Mouse (Mus musculus): ENCODE measurements around the gene AA986860. TPM values are rescaled to one million over a fixed set of nuclear protein-coding genes. Genes with fewer than 3 reads are reported as not detected.

The AA986860 gene
- polyA plus RNA-seq, 1 experiment from 2014 or later, result 0.43 TPM

GRCm38 (mm10) chr1:130729153-130729552 lies 2.6 kb upstream of the AA986860 start, which contains the start of gene Pfkfb2:
Gene Pfkfb2, minus strand, starts transcription at chr1:130729253.
- Histone ChIP-seq H3K4me3 (ENCODE audit: low read depth, low read length) (no peak within 1 kb of the TSS), H3K9me3 (replicated peaks; ENCODE audit: control insufficient read depth, low read length) (no peaks in the 10 kb centered on the region)
- 71% methylated on average over 2 of the region's 2 CpGs for WGBS

GRCm38 (mm10) chr1:130732706-130733658 lies 1.2 kb downstream of the AA986860 start:
- Histone ChIP-seq H3K9me3 (replicated peaks; ENCODE audit: control insufficient read depth, low read length) (no peaks in the 10 kb centered on the region), H3K9ac (ENCODE audit: low read length) (no peak overlapping the region), H3K4me3 (ENCODE audit: low read depth, low read length) (no peak overlapping the region), H3K36me3 (ENCODE audit: control insufficient read depth, insufficient read depth, low read length) (no peaks in the 10 kb centered on the region), H3K4me2 (ENCODE audit: low read length) (no peak overlapping the region), H3K27me3 (replicated peaks; ENCODE audit: control insufficient read depth, insufficient read depth, low read length) (no peaks in the 10 kb centered on the region), H3K27ac (ENCODE audit: low read depth, low read length) (no peak overlapping the region), H3K4me1 (ENCODE audit: control insufficient read depth, insufficient read depth, low read length) (no peaks in the 10 kb centered on the region)
- no peak for ATAC-seq
- WGBS, result 91% methylated on average over 13 of the region's 13 CpGs
- no peak for DNase-seq (ENCODE audit: low spot score)

More at GRCm38 (mm10) chr1:130729153-130729552, 2.6 kb upstream of the AA986860 start, which contains the start of gene Pfkfb2:
- H3K4me1 ChIP-seq (ENCODE audit: control insufficient read depth, insufficient read depth, low read length), result no peaks in the 10 kb centered on the region
- H3K27ac ChIP-seq (ENCODE audit: low read depth, low read length), result no peak within 1 kb of the TSS
- DNase-seq (ENCODE audit: low spot score) (no peak), ATAC-seq (no peak)
- no peak within 1 kb of the TSS for H3K4me2 ChIP-seq (ENCODE audit: low read length)
- H3K9ac ChIP-seq (ENCODE audit: low read length), result no peak within 1 kb of the TSS
- no peaks in the 10 kb centered on the region for H3K36me3 ChIP-seq (ENCODE audit: control insufficient read depth, insufficient read depth, low read length)
- H3K27me3 ChIP-seq (replicated peaks; ENCODE audit: control insufficient read depth, insufficient read depth, low read length), result no peaks in the 10 kb centered on the region

DNA sequence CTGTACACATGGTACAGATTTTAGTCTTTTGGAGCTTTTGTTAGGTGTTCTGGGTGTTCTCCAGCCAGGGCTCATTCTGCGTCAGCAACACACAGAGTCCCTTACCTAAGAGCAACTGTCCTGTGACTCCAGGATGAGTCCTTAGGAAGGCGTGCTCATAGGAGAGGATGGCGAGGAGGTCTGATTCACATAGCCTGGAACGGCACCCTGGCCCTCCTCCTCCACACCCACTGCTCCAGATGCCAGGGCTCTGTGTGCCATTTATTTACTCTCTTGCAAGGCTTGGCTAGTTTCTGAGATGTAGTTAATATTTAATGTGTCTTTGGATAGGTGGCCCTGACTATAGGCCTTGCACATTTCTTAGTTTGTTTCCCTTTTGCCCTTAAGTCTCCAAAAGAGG lies 1.9 kb downstream of the AA986860 start:
- Histone ChIP-seq H3K9me3 (replicated peaks; ENCODE audit: control insufficient read depth, low read length) (no peaks in the 10 kb centered on the region), H3K4me1 (ENCODE audit: control insufficient read depth, insufficient read depth, low read length) (no peaks in the 10 kb centered on the region), H3K4me3 (ENCODE audit: low read depth, low read length) (no peak overlapping the region), H3K4me2 (ENCODE audit: low read length) (no peak overlapping the region), H3K27ac (ENCODE audit: low read depth, low read length) (no peak overlapping the region), H3K36me3 (ENCODE audit: control insufficient read depth, insufficient read depth, low read length) (no peaks in the 10 kb centered on the region), H3K27me3 (replicated peaks; ENCODE audit: control insufficient read depth, insufficient read depth, low read length) (no peaks in the 10 kb centered on the region), H3K9ac (ENCODE audit: low read length) (no peak overlapping the region)
- 87% methylated on average over 4 of the region's 4 CpGs for WGBS
- DNase-seq (ENCODE audit: low spot score) (no peak), ATAC-seq (no peak)

DNA sequence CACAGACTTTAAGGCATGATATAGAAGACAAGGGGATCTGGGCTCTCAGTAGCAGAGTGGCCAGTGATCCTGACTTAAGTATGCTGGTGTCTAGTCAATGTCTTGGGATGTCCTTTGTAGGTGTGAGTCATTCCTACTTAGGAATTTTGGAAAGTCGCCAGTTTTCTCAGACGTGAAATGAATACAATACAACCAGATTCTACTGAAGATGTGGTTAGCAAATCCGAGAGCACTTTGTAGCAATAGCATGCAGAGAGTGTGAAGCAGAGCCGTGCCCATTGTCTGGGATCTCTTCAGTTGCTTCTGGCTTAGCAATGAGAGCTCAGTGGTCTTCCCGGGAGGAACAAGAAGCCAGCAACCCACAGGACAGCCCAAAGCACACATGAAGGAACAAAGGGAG lies 2.7 kb downstream of the AA986860 start:
- 38% methylated on average over 5 of the region's 5 CpGs for WGBS
- Histone ChIP-seq H3K36me3 (ENCODE audit: control insufficient read depth, insufficient read depth, low read length) (no peaks in the 10 kb centered on the region), H3K4me2 (ENCODE audit: low read length) (no peak overlapping the region), H3K4me1 (ENCODE audit: control insufficient read depth, insufficient read depth, low read length) (no peaks in the 10 kb centered on the region), H3K9me3 (replicated peaks; ENCODE audit: control insufficient read depth, low read length) (no peaks in the 10 kb centered on the region), H3K4me3 (ENCODE audit: low read depth, low read length) (no peak overlapping the region), H3K27ac (ENCODE audit: low read depth, low read length) (no peak overlapping the region), H3K9ac (ENCODE audit: low read length) (no peak overlapping the region), H3K27me3 (replicated peaks; ENCODE audit: control insufficient read depth, insufficient read depth, low read length) (no peaks in the 10 kb centered on the region)
- ATAC-seq (no peak), DNase-seq (ENCODE audit: low spot score) (no peak)

DNA sequence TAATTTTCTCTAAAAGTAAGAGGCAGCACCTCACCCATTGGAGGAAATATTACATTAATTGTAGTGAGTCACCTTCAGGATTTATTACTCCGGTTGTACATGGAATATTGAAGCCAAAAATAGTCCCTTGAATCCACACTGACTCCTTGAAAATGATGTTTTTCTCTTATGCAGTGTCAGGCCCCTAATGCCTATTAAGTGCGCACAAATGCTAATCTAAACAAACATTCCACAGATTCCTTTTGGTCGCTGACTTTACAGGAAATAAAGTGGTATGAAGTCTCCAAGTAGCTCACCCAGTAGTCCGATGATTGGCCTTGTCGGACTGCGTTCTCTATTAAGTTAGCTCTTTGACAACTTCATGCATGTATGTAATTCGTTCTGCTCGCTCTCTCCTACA lies 3.1 kb downstream of the AA986860 start:
- Histone ChIP-seq H3K9me3 (replicated peaks; ENCODE audit: control insufficient read depth, low read length) (no peaks in the 10 kb centered on the region), H3K27ac (ENCODE audit: low read depth, low read length) (no peak overlapping the region), H3K9ac (ENCODE audit: low read length) (no peak overlapping the region), H3K36me3 (ENCODE audit: control insufficient read depth, insufficient read depth, low read length) (no peaks in the 10 kb centered on the region), H3K27me3 (replicated peaks; ENCODE audit: control insufficient read depth, insufficient read depth, low read length) (no peaks in the 10 kb centered on the region), H3K4me3 (ENCODE audit: low read depth, low read length) (no peak overlapping the region), H3K4me2 (ENCODE audit: low read length) (no peak overlapping the region), H3K4me1 (ENCODE audit: control insufficient read depth, insufficient read depth, low read length) (no peaks in the 10 kb centered on the region)
- DNase-seq (ENCODE audit: low spot score), result no peak
- 83% methylated on average over 8 of the region's 8 CpGs for WGBS
- no peak for ATAC-seq

DNA sequence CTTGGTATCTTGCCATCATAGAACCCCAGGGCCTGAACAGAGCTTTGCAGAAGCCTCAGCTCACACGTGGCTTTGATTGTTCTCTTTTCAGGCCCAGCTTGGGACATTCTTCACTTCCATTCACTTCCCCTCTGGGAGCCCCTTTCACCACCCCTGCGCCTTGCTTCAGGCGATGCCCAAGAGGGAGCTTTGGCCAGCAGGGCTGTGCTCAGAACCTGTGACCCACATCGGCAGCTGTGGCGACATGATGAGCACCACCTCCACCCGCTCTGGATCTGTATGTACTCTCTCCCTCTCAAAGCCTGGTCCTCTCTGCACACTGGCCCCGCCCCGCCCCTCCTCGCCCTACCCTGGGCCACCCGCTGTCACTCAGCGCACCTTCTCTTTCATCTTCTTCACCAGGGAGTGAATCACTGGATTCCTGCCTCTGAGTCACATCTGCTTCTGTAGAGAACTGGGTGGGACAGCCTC lies 5.7 kb downstream of the AA986860 start:
- 33% methylated on average over 11 of the region's 11 CpGs for WGBS
- Histone ChIP-seq H3K9me3 (replicated peaks; ENCODE audit: control insufficient read depth, low read length) (no peaks in the 10 kb centered on the region), H3K36me3 (ENCODE audit: control insufficient read depth, insufficient read depth, low read length) (no peaks in the 10 kb centered on the region), H3K27ac (ENCODE audit: low read depth, low read length) (no peak overlapping the region), H3K4me1 (ENCODE audit: control insufficient read depth, insufficient read depth, low read length) (no peaks in the 10 kb centered on the region), H3K9ac (ENCODE audit: low read length) (no peak overlapping the region), H3K4me2 (ENCODE audit: low read length) (no peak overlapping the region), H3K4me3 (ENCODE audit: low read depth, low read length) (no peak overlapping the region), H3K27me3 (replicated peaks; ENCODE audit: control insufficient read depth, insufficient read depth, low read length) (no peaks in the 10 kb centered on the region)
- ATAC-seq (no peak), DNase-seq (ENCODE audit: low spot score) (no peak)

- no peak for DNase-seq (ENCODE audit: low spot score)
- no peak overlapping the region for H3K4me2 ChIP-seq (ENCODE audit: low read length)
- ATAC-seq, result no peak
These were observed 6.1 kb downstream of the AA986860 start for GRCm38 (mm10) chr1:130737916-130738315.

GRCm38 (mm10) chr1:130738551-130739106 lies 6.9 kb downstream of the AA986860 start:
- Histone ChIP-seq H3K36me3 (ENCODE audit: control insufficient read depth, insufficient read depth, low read length) (no peaks in the 10 kb centered on the region), H3K4me1 (ENCODE audit: control insufficient read depth, insufficient read depth, low read length) (no peaks in the 10 kb centered on the region), H3K9me3 (replicated peaks; ENCODE audit: control insufficient read depth, low read length) (no peaks in the 10 kb centered on the region), H3K9ac (ENCODE audit: low read length) (no peak overlapping the region), H3K4me3 (ENCODE audit: low read depth, low read length) (no peak overlapping the region), H3K4me2 (ENCODE audit: low read length) (no peak overlapping the region), H3K27ac (ENCODE audit: low read depth, low read length) (no peak overlapping the region), H3K27me3 (replicated peaks; ENCODE audit: control insufficient read depth, insufficient read depth, low read length) (no peaks in the 10 kb centered on the region)
- 86% methylated on average over 3 of the region's 3 CpGs for WGBS
- ATAC-seq (no peak), DNase-seq (ENCODE audit: low spot score) (no peak)

More at GRCm38 (mm10) chr1:130737916-130738315, 6.1 kb downstream of the AA986860 start:
- 91% methylated on average over 7 of the region's 7 CpGs for WGBS
- no peaks in the 10 kb centered on the region for H3K4me1 ChIP-seq (ENCODE audit: control insufficient read depth, insufficient read depth, low read length)
- no peaks in the 10 kb centered on the region for H3K27me3 ChIP-seq (replicated peaks; ENCODE audit: control insufficient read depth, insufficient read depth, low read length)
- H3K9me3 ChIP-seq (replicated peaks; ENCODE audit: control insufficient read depth, low read length), result no peaks in the 10 kb centered on the region
- no peak overlapping the region for H3K9ac ChIP-seq (ENCODE audit: low read length)
- H3K4me3 ChIP-seq (ENCODE audit: low read depth, low read length), result no peak overlapping the region
- no peak overlapping the region for H3K27ac ChIP-seq (ENCODE audit: low read depth, low read length)
- no peaks in the 10 kb centered on the region for H3K36me3 ChIP-seq (ENCODE audit: control insufficient read depth, insufficient read depth, low read length)

DNA sequence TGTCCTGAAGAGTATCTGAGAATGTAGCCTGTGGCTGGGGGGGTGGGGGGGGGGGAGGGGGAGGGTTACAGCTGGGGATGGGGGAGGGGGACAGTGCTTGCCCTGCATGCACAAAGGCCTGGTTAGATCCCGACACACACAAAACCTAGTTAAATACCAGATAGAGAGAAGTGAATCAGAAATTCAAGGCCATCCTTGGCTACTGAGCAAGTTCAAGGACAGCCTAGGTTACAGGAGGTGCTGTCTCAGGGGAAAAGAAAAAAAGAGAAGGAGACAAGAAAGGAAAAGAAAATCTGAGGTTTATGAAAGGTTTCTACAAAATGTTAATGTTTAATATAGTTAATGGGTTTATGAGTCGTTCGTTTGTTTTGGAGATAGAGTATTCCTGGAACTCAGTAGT lies 7.9 kb downstream of the AA986860 start:
- Histone ChIP-seq H3K27ac (ENCODE audit: low read depth, low read length) (no peak overlapping the region), H3K27me3 (replicated peaks; ENCODE audit: control insufficient read depth, insufficient read depth, low read length) (no peaks in the 10 kb centered on the region), H3K36me3 (ENCODE audit: control insufficient read depth, insufficient read depth, low read length) (no peaks in the 10 kb centered on the region), H3K9me3 (replicated peaks; ENCODE audit: control insufficient read depth, low read length) (no peaks in the 10 kb centered on the region), H3K4me3 (ENCODE audit: low read depth, low read length) (no peak overlapping the region), H3K9ac (ENCODE audit: low read length) (no peak overlapping the region), H3K4me2 (ENCODE audit: low read length) (no peak overlapping the region), H3K4me1 (ENCODE audit: control insufficient read depth, insufficient read depth, low read length) (no peaks in the 10 kb centered on the region)
- 80% methylated on average over 3 of the region's 3 CpGs for WGBS
- no peak for DNase-seq (ENCODE audit: low spot score)
- no peak for ATAC-seq
